11 mouse cellular contexts compared by ENCODE assay signal in the genomic region with DNA sequence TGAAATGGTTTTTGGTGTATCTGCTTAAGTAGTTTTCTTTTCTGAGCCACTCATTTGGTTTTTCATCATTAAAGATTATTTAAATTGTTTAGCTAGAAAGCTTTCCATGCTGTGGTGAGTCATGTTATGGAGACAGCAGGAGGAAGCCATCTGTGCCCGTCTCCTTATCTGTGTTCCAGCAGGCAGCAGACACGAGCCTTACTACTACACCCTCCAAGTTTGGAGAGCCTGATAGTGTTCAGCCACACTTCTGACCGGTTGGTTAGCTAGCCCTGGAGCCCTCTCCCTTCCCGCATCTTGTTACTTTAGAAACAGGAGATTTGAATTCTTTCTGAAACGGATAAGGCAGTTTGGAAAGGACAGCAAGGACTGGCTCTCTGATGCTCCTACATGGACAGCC. TPM values are rescaled to one million over a fixed set of nuclear protein-coding genes. Genes with fewer than 3 reads are reported as not detected.
A peak's percentile ranks its signal among the peaks of the same experiment; 100 is the strongest.
DNase-seq lines count a peak whose midpoint lies in the region; ATAC-seq and TF ChIP-seq lines count a peak whose summit lies in the region.
"Had no signal": no experiment of that assay in that cellular context is flagged by ENCODE, and none has a peak within 500 bp of the region (broad histone marks: within the 10 kb centered on the region; RNA-seq: fewer than 3 reads in every experiment).

No protein-coding gene starts in this region.

- no peak for TF ChIP-seq CTCF in heart, adult 2 months (IDR thresholded peaks at IDR 0.05)
- no peak for TF ChIP-seq CTCF in heart, postnatal 0 days (IDR thresholded peaks at IDR 0.05; ENCODE audit: low read depth)
- no peak for TF ChIP-seq CTCF in lung, adult 2 months (IDR thresholded peaks at IDR 0.05; ENCODE audit: insufficient read depth, low read length)

- H3K4me3 ChIP-seq in heart, adult 2 months, result no peak overlapping the region
- H3K4me3 ChIP-seq in heart, postnatal 0 days (ENCODE audit: low read depth, low read length), result no peak overlapping the region
- H3K4me3 ChIP-seq in lung, adult 2 months (replicated peaks; ENCODE audit: extremely low read depth, low read depth, low read length), result no peak overlapping the region
- H3K4me3 ChIP-seq: embryonic facial prominence, embryonic 13.5 days had no signal

- DNase-seq in heart, adult 2 months, result peak in 1 of 2 experiments; percentile 24
- DNase-seq in heart, postnatal 25 days (ENCODE audit: low spot score), result no peak
- DNase-seq in c-Kit-positive CD71-negative TER-119-negative erythroid progenitor cells, embryonic 14.5 days (ENCODE audit: low read depth), result peak; percentile 53
- DNase-seq in heart, postnatal 0 days (ENCODE audit: low spot score), result peak; percentile 57
- DNase-seq in retina, postnatal 1 day, result no peak
- DNase-seq in lung, adult 2 months, result no peak
- no peak for DNase-seq in lung, postnatal 10 days
- DNase-seq: kidney, postnatal 36 days; thymus, postnatal 25 days had no signal

- TF ChIP-seq POLR2A in heart, adult 2 months (IDR thresholded peaks at IDR 0.05; ENCODE audit: insufficient read depth, low read depth, low read length), result no peak
- TF ChIP-seq POLR2A in lung, adult 2 months (IDR thresholded peaks at IDR 0.05; ENCODE audit: borderline replicate concordance, extremely low read depth, low read depth, low read length), result no peak

- 0 out of 2 replicates have a peak, but pooled peaks have one; percentile 61 for TF ChIP-seq EP300 in heart, adult 2 months (IDR thresholded peaks at IDR 0.05; ENCODE audit: insufficient read depth, low read depth, low read length)
- TF ChIP-seq EP300 in heart, postnatal 0 days (IDR thresholded peaks at IDR 0.05; ENCODE audit: low read depth), result no peak

- H3K36me3 ChIP-seq in heart, adult 2 months (ENCODE audit: control insufficient read depth, insufficient read depth, low read length), result no peaks in the 10 kb centered on the region
- H3K36me3 ChIP-seq in heart, postnatal 0 days (replicated peaks; ENCODE audit: control insufficient read depth, insufficient read depth, low read length), result no peaks in the 10 kb centered on the region
- H3K36me3 ChIP-seq: embryonic facial prominence, embryonic 13.5 days had no signal

- intact Hi-C loops in heart, adult 2 months (cut with DNase I), result no loop called here
- intact Hi-C loops in heart, postnatal 25 days (cut with DNase I), result no loop called here

- H3K79me2 ChIP-seq in heart, adult 2 months (replicated peaks; ENCODE audit: control insufficient read depth, insufficient read depth, low read length), result peaks cover 8% of the 10 kb centered on the region

- H3K27ac ChIP-seq in heart, adult 2 months, result no peak overlapping the region
- H3K27ac ChIP-seq in heart, postnatal 0 days (ENCODE audit: low read depth), result peak overlapping the region; percentile 32
- H3K27ac ChIP-seq: embryonic facial prominence, embryonic 13.5 days had no signal

- peak overlapping the region; percentile 17; the same call in 1 of the 2 replicates for H3K4me2 ChIP-seq in heart, postnatal 0 days (ENCODE audit: low read depth, low read length)
- H3K4me2 ChIP-seq: embryonic facial prominence, embryonic 13.5 days had no signal

- peaks cover 4% of the 10 kb centered on the region for H3K4me1 ChIP-seq in heart, adult 2 months (ENCODE audit: control insufficient read depth, insufficient read depth, low read length)
- no peaks in the 10 kb centered on the region; the same call in 1 of the 2 replicates for H3K4me1 ChIP-seq in heart, postnatal 0 days (ENCODE audit: control insufficient read depth, insufficient read depth)
- H3K4me1 ChIP-seq in lung, adult 2 months (ENCODE audit: control insufficient read depth, insufficient read depth, low read length), result peaks cover 3% of the 10 kb centered on the region
- H3K4me1 ChIP-seq: embryonic facial prominence, embryonic 13.5 days had no signal

- H3K9me3 ChIP-seq in heart, postnatal 0 days (replicated peaks; ENCODE audit: control insufficient read depth, low read length), result no peaks in the 10 kb centered on the region
- H3K9me3 ChIP-seq: embryonic facial prominence, embryonic 13.5 days had no signal

- no peak overlapping the region for H3K9ac ChIP-seq in heart, adult 2 months (ENCODE audit: low read depth, low read length)
- H3K9ac ChIP-seq in heart, postnatal 0 days (replicated peaks; ENCODE audit: low read depth, low read length), result no peak overlapping the region
- H3K9ac ChIP-seq: embryonic facial prominence, embryonic 13.5 days had no signal

- H3K27me3 ChIP-seq in heart, adult 2 months (ENCODE audit: control insufficient read depth, insufficient read depth, low read length), result no peaks in the 10 kb centered on the region
- no peaks in the 10 kb centered on the region for H3K27me3 ChIP-seq in heart, postnatal 0 days (ENCODE audit: control insufficient read depth, insufficient read depth, low read length)
- H3K27me3 ChIP-seq: embryonic facial prominence, embryonic 13.5 days had no signal

- WGBS in heart, adult 2 months, result 28% methylated on average over 5 of the region's 5 CpGs
- WGBS in heart, postnatal 0 days, result 7% methylated on average over 5 of the region's 5 CpGs
- 49% methylated on average over 5 of the region's 5 CpGs for WGBS in lung, adult 2 months

- peak; percentile 69 for ATAC-seq in heart, postnatal 0 days (ENCODE audit: insufficient read depth, low read depth)
- ATAC-seq in megakaryocyte progenitor cell, adult 5-6 weeks (replicated peaks; ENCODE audit: poor library complexity), result peak; percentile 96

RNA-seq across cellular contexts. Expression of gene Hectd4, which starts 16.2 kb away (rescaled TPM):
- total RNA-seq in heart, adult 2 months (2021), result 10 to 100 TPM; 22.6 to 23.1 TPM
- polyA plus RNA-seq in heart, adult 2 months (2012; rRNA removed), result 9.8 and 13.8 TPM in 2 replicates
- 10 to 100 TPM; 19.3 to 23.0 TPM for total RNA-seq in heart, postnatal 25 days (2021)
- total RNA-seq in heart, postnatal 0 days (2014; rRNA removed; ENCODE audit: low replicate concordance), result 18.8 and 19.5 TPM in 2 replicates
- polyA plus RNA-seq in heart, postnatal 0 days (2015; fragmentation: Nextera tagmentation; extraction: Ambion mirVana), result 1.8 and 2.0 TPM in 2 replicates
- 16.2 and 22.8 TPM in 2 replicates for total RNA-seq in megakaryocyte progenitor cell, adult 5-6 weeks (2015)
- total RNA-seq in megakaryocyte progenitor cell, adult 5-6 weeks (2017), result 6.5 and 9.2 TPM in 2 replicates
- polyA plus RNA-seq in lung, adult 2 months (2012; rRNA removed), result 15.4 and 16.4 TPM in 2 replicates

RNA-seq across cellular contexts. Expression of gene Rpl6, which starts 31.9 kb away (rescaled TPM):
- 100 to 1,000 TPM; 482 to 571 TPM for total RNA-seq in heart, adult 2 months (2021)
- 168 and 230 TPM in 2 replicates for polyA plus RNA-seq in heart, adult 2 months (2012; rRNA removed)
- 100 to 1,000 TPM; 521 to 551 TPM for total RNA-seq in heart, postnatal 25 days (2021)
- total RNA-seq in heart, postnatal 0 days (2014; rRNA removed; ENCODE audit: low replicate concordance), result 472 and 482 TPM in 2 replicates
- 287 and 306 TPM in 2 replicates for polyA plus RNA-seq in heart, postnatal 0 days (2015; fragmentation: Nextera tagmentation; extraction: Ambion mirVana)
- total RNA-seq in megakaryocyte progenitor cell, adult 5-6 weeks (2015), result 2,970 and 3,030 TPM in 2 replicates
- 1,387 and 1,567 TPM in 2 replicates for total RNA-seq in megakaryocyte progenitor cell, adult 5-6 weeks (2017)
- 171 and 213 TPM in 2 replicates for polyA plus RNA-seq in lung, adult 2 months (2012; rRNA removed)

RNA-seq across cellular contexts. Expression of gene Ptpn11, which starts 45.0 kb away (rescaled TPM):
- 100 to 1,000 TPM; 159 to 205 TPM for total RNA-seq in heart, adult 2 months (2021)
- polyA plus RNA-seq in heart, adult 2 months (2012; rRNA removed), result 50.7 and 91.1 TPM in 2 replicates
- 100 to 1,000 TPM; 175 to 181 TPM for total RNA-seq in heart, postnatal 25 days (2021)
- total RNA-seq in heart, postnatal 0 days (2014; rRNA removed; ENCODE audit: low replicate concordance), result 45.0 and 45.5 TPM in 2 replicates
- 23.9 and 24.7 TPM in 2 replicates for polyA plus RNA-seq in heart, postnatal 0 days (2015; fragmentation: Nextera tagmentation; extraction: Ambion mirVana)
- 20.8 TPM in 2 replicates for total RNA-seq in megakaryocyte progenitor cell, adult 5-6 weeks (2015)
- 41.5 and 48.1 TPM in 2 replicates for total RNA-seq in megakaryocyte progenitor cell, adult 5-6 weeks (2017)
- 31.2 and 44.4 TPM in 2 replicates for polyA plus RNA-seq in lung, adult 2 months (2012; rRNA removed)

Comparison
In these comparisons a context has a peak if more than half of its experiments do, and no peak if none do; other contexts are left out.
1. DNase-seq: peak in c-Kit-positive CD71-negative TER-119-negative erythroid progenitor cells, embryonic 14.5 days (single experiment) and heart, postnatal 0 days (single experiment); none in heart, postnatal 25 days (single experiment), retina, postnatal 1 day (single experiment), lung, adult 2 months (single experiment) and lung, postnatal 10 days (single experiment).